Mouse (Mus musculus) brain, embryonic 14.5 days (tissue): ENCODE results near the gene Nmrk1.

Experiments used
- CTCF ChIP-seq: fragments of 200-500 bp; IDR thresholded peaks from 2 replicates; pipeline ENCODE4 v1.5.1; 2012; ENCODE audit warnings: inconsistent platforms, mild to moderate bottlenecking, moderate library complexity, borderline replicate concordance; ENCODE audit not compliant: insufficient read depth, insufficient read length; ENCODE audit errors: extremely low read depth
- POLR2A ChIP-seq: fragments of 200-500 bp; IDR thresholded peaks from 2 replicates; pipeline ENCODE4 v1.6.1; 2012; ENCODE audit warnings: mild to moderate bottlenecking, inconsistent platforms, borderline replicate concordance; ENCODE audit not compliant: poor library complexity, insufficient read depth, insufficient read length, severe bottlenecking; ENCODE audit errors: extremely low read depth

DNA sequence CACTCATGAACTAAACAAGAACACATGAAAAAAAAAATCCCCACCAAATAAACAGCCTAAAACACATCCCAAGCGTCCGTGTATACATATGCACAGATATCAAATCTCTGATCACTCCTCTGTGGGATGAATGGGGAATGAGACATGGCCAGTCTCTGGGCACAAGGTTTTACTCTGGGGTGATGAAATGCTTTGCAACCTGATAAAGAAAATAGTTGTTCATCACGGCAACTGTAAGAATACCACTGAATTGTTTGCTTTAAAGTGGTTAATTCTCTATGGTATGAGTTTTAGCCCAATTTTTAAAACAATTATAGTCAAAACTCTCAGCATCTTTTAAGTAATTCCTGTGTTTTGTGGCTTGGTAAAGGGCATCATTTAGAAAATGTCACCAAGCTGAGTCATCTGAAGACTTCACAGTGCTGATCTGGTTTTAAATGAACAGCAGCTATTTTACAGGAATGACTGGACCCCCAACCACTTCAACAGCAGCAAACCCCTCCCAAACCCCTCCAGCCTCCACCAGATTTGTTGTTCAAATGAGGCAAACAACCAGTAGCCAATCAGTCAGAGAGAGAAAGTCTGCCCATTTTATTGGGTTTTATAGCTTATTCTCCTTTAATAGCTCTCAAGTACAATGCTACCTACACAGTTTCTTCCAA is 33.4 kb upstream of the Nmrk1 start:
- TF ChIP-seq POLR2A (no peak), CTCF (no peak)
